Comparison of ENCODE assay signal across 10 mouse cellular contexts in the genomic region with DNA sequence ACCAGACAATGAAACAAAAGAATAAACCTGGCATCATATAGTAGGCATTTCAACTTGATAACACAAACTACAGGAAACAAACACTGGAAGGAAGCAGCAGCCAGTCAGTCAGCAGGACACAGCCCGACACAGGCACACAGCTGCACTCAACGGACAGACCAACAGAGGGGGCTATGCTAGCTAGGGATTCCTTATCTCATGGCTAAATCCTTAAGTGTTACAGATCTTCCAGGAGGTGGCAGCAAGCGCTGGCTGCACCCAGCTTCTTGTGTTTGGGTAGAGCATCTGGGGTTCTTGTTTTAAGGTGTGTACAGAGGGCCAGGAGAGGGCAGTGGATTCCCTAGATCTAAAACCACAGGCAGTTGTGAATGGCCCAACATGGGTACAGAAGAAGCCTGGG. TPM values are rescaled to one million over a fixed set of nuclear protein-coding genes. Genes with fewer than 3 reads are reported as not detected.
A peak's percentile ranks its signal among the peaks of the same experiment; 100 is the strongest.
DNase-seq lines count a peak whose midpoint lies in the region; ATAC-seq and TF ChIP-seq lines count a peak whose summit lies in the region.
"Had no signal": no experiment of that assay in that cellular context is flagged by ENCODE, and none has a peak within 500 bp of the region (broad histone marks: within the 10 kb centered on the region; RNA-seq: fewer than 3 reads in every experiment).

No protein-coding gene starts in this region.

- H3K9me3 ChIP-seq in midbrain, embryonic 10.5 days (replicated peaks), result no peaks in the 10 kb centered on the region
- H3K9me3 ChIP-seq in midbrain, embryonic 16.5 days (replicated peaks; ENCODE audit: control insufficient read depth, low read length, poor library complexity, severe bottlenecking), result no peaks in the 10 kb centered on the region
- no peaks in the 10 kb centered on the region for H3K9me3 ChIP-seq in forebrain, embryonic 11.5 days (ENCODE audit: control insufficient read depth, low read length)
- H3K9me3 ChIP-seq: megakaryocyte, embryonic 14.5 days had no signal

- no peak overlapping the region for H3K9ac ChIP-seq in midbrain, embryonic 16.5 days (ENCODE audit: low read depth, low read length)
- H3K9ac ChIP-seq in forebrain, embryonic 11.5 days (ENCODE audit: low read length), result no peak overlapping the region

- H3K27ac ChIP-seq in midbrain, embryonic 10.5 days (replicated peaks), result no peak overlapping the region
- H3K27ac ChIP-seq in midbrain, embryonic 16.5 days (ENCODE audit: low read length), result no peak overlapping the region
- no peak overlapping the region for H3K27ac ChIP-seq in forebrain, embryonic 11.5 days (ENCODE audit: low read depth, low read length)
- no peak overlapping the region for H3K27ac ChIP-seq in small intestine, adult 2 months (ENCODE audit: insufficient read depth, low read depth, low read length)

- no peaks in the 10 kb centered on the region for H3K4me1 ChIP-seq in midbrain, embryonic 10.5 days
- no peaks in the 10 kb centered on the region for H3K4me1 ChIP-seq in midbrain, embryonic 16.5 days (ENCODE audit: control insufficient read depth, insufficient read depth, low read length)
- no peaks in the 10 kb centered on the region for H3K4me1 ChIP-seq in forebrain, embryonic 11.5 days (replicated peaks; ENCODE audit: control insufficient read depth, insufficient read depth, low read length)
- no peaks in the 10 kb centered on the region for H3K4me1 ChIP-seq in small intestine, adult 2 months (ENCODE audit: control insufficient read depth, insufficient read depth, insufficient read length, low read length)

- peak; percentile 89; the same call in 1 of the 2 replicates for TF ChIP-seq CTCF in small intestine, adult 2 months (IDR thresholded peaks at IDR 0.05; ENCODE audit: extremely low read depth, insufficient read length, insufficient replicate concordance, low read depth, low read length)

- 31% methylated on average over 3 of the region's 3 CpGs for WGBS in midbrain, embryonic 10.5 days
- 27% methylated on average over 3 of the region's 3 CpGs for WGBS in midbrain, embryonic 16.5 days
- 36% methylated on average over 3 of the region's 3 CpGs for WGBS in forebrain, embryonic 11.5 days
- WGBS in small intestine, adult 2 months, result 14% methylated on average over 3 of the region's 3 CpGs

- H3K4me2 ChIP-seq in midbrain, embryonic 16.5 days (ENCODE audit: low read length), result no peak overlapping the region
- H3K4me2 ChIP-seq in forebrain, embryonic 11.5 days (ENCODE audit: low read depth, low read length, severe bottlenecking), result no peak overlapping the region

- H3K27me3 ChIP-seq in midbrain, embryonic 10.5 days (ENCODE audit: low read depth, poor library complexity, severe bottlenecking), result no peaks in the 10 kb centered on the region
- H3K27me3 ChIP-seq in midbrain, embryonic 16.5 days (ENCODE audit: control insufficient read depth, insufficient read depth, low read depth, low read length), result no peaks in the 10 kb centered on the region
- H3K27me3 ChIP-seq in forebrain, embryonic 11.5 days (ENCODE audit: control insufficient read depth, insufficient read depth, low read length), result no peaks in the 10 kb centered on the region
- H3K27me3 ChIP-seq in small intestine, adult 2 months (ENCODE audit: control insufficient read depth, insufficient read depth, low read length), result no peaks in the 10 kb centered on the region

- peak; percentile 62 for DNase-seq in midbrain, embryonic 10.5 days (ENCODE audit: low spot score)
- DNase-seq in brain, adult 2 months (ENCODE audit: low read depth, low spot score), result peak; percentile 93
- peak; percentile 72 for DNase-seq in forebrain, embryonic 11.5 days (ENCODE audit: low spot score)
- peak; percentile 71 to 74 for DNase-seq in heart, postnatal 36 days
- DNase-seq in layer of hippocampus, adult 8-10 months (ENCODE audit: low spot score in 2 of 2), result peak; percentile 70
- peak; percentile 85 for DNase-seq in lung, postnatal 14 days

- TF ChIP-seq POLR2A in small intestine, adult 2 months (IDR thresholded peaks at IDR 0.05; ENCODE audit: low read depth, low read length), result no peak

- ATAC-seq in midbrain, embryonic 16.5 days, result no peak
- ATAC-seq in forebrain, embryonic 11.5 days (replicated peaks; ENCODE audit: low FRiP score), result no peak

- H3K36me3 ChIP-seq in midbrain, embryonic 10.5 days, result peaks cover 97% of the 10 kb centered on the region
- H3K36me3 ChIP-seq in midbrain, embryonic 16.5 days (ENCODE audit: control insufficient read depth, insufficient read depth, low read length), result peaks cover 58% of the 10 kb centered on the region
- peaks cover 16% of the 10 kb centered on the region for H3K36me3 ChIP-seq in forebrain, embryonic 11.5 days (ENCODE audit: control insufficient read depth, insufficient read depth, low read length)
- H3K36me3 ChIP-seq in small intestine, adult 2 months (ENCODE audit: control insufficient read depth, insufficient read depth, low read length), result peaks cover 58% of the 10 kb centered on the region

- intact Hi-C loops in heart, postnatal 36 days (cut with DNase I), result loop anchor here (1.0 kb wide), 1 partner anchor 82 kb away; no protein-coding TSS in a partner anchor

- no peak overlapping the region for H3K4me3 ChIP-seq in midbrain, embryonic 10.5 days
- no peak overlapping the region for H3K4me3 ChIP-seq in midbrain, embryonic 16.5 days (ENCODE audit: low read depth, low read length)
- H3K4me3 ChIP-seq in forebrain, embryonic 11.5 days (ENCODE audit: low read depth, low read length), result no peak overlapping the region
- H3K4me3 ChIP-seq in small intestine, adult 2 months (ENCODE audit: low read depth, low read length), result no peak overlapping the region
- H3K4me3 ChIP-seq: megakaryocyte, embryonic 14.5 days had no signal

RNA-seq across cellular contexts. Expression of a gene that starts 12.7 kb away (rescaled TPM):
- 208 and 250 TPM in 2 replicates for polyA plus RNA-seq in midbrain, embryonic 10.5 days (2016; fragmentation: Nextera tagmentation; extraction: Ambion mirVana)
- polyA plus RNA-seq in midbrain, embryonic 16.5 days (2015; fragmentation: Nextera tagmentation; extraction: Ambion mirVana), result 362 and 370 TPM in 2 replicates
- polyA plus RNA-seq in forebrain, embryonic 11.5 days (2014; fragmentation: Nextera tagmentation; extraction: Ambion mirVana), result 213 and 217 TPM in 2 replicates
- 100 to 1,000 TPM; 266 to 268 TPM for total RNA-seq in heart, postnatal 36 days (2021)
- total RNA-seq in layer of hippocampus, adult 8-10 months (2022), result 100 to 1,000 TPM; 143 to 187 (median 172) TPM
- 50.7 and 82.2 TPM in 2 replicates for polyA plus RNA-seq in small intestine, adult 2 months (2012; rRNA removed)

RNA-seq across cellular contexts. Expression of a gene that starts 24.3 kb away (rescaled TPM):
- 14.8 TPM in 2 replicates for polyA plus RNA-seq in midbrain, embryonic 10.5 days (2016; fragmentation: Nextera tagmentation; extraction: Ambion mirVana)
- 32.0 and 37.6 TPM in 2 replicates for polyA plus RNA-seq in midbrain, embryonic 16.5 days (2015; fragmentation: Nextera tagmentation; extraction: Ambion mirVana)
- polyA plus RNA-seq in forebrain, embryonic 11.5 days (2014; fragmentation: Nextera tagmentation; extraction: Ambion mirVana), result 17.2 and 19.6 TPM in 2 replicates
- total RNA-seq in heart, postnatal 36 days (2021), result 100 to 1,000 TPM; 122 to 133 TPM
- total RNA-seq in layer of hippocampus, adult 8-10 months (2022), result 100 to 1,000 TPM in 3 of 4 experiments, 10 to 100 TPM in 1; 96.9 to 103 (median 102) TPM
- polyA plus RNA-seq in small intestine, adult 2 months (2012; rRNA removed), result 24.9 and 30.3 TPM in 2 replicates

RNA-seq across cellular contexts. Expression of a gene that starts 49.8 kb away (rescaled TPM):
- 14.9 and 18.6 TPM in 2 replicates for polyA plus RNA-seq in midbrain, embryonic 10.5 days (2016; fragmentation: Nextera tagmentation; extraction: Ambion mirVana)
- 23.9 and 28.2 TPM in 2 replicates for polyA plus RNA-seq in midbrain, embryonic 16.5 days (2015; fragmentation: Nextera tagmentation; extraction: Ambion mirVana)
- 27.1 and 27.4 TPM in 2 replicates for polyA plus RNA-seq in forebrain, embryonic 11.5 days (2014; fragmentation: Nextera tagmentation; extraction: Ambion mirVana)
- 10 to 100 TPM; 25.3 to 33.1 TPM for total RNA-seq in heart, postnatal 36 days (2021)
- 10 to 100 TPM; 77.4 to 92.9 (median 84.7) TPM for total RNA-seq in layer of hippocampus, adult 8-10 months (2022)
- polyA plus RNA-seq in small intestine, adult 2 months (2012; rRNA removed), result 15.3 and 31.3 TPM in 2 replicates

RNA-seq across cellular contexts. Expression of a gene that starts 58.7 kb away (rescaled TPM):
- polyA plus RNA-seq in midbrain, embryonic 10.5 days (2016; fragmentation: Nextera tagmentation; extraction: Ambion mirVana), result not detected in 2 replicates
- not detected in 2 replicates for polyA plus RNA-seq in midbrain, embryonic 16.5 days (2015; fragmentation: Nextera tagmentation; extraction: Ambion mirVana)
- polyA plus RNA-seq in forebrain, embryonic 11.5 days (2014; fragmentation: Nextera tagmentation; extraction: Ambion mirVana), result not detected in 2 replicates
- total RNA-seq in heart, postnatal 36 days (2021), result not detected
- total RNA-seq in layer of hippocampus, adult 8-10 months (2022), result not detected
- polyA plus RNA-seq in small intestine, adult 2 months (2012; rRNA removed), result not detected in 2 replicates
- total RNA-seq: adrenal gland, postnatal 4 days had no signal
